Mouse (Mus musculus): ENCODE measurements around the gene Ldha.

DNA sequence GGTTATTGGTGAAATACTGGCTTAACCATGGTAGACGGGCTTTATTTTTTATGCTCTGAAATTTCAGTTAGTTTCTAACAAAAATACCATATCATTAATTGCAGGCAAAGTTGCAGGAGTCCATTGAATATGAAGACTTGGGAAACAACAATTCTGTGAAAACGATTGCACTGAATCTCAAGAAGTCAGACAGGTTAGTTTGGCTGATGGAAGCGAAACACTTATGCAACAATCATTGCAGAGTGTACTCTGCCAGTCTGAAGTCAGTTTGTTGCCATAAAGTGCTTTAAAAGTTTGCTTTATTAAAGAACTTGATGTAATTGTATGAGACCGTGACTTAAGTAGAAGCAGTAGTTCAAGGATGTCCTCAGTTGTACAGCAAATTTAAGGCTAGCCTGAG lies 27.3 kb upstream of the Ldha start:
- no peak for TF ChIP-seq CTCF (IDR thresholded peaks at IDR 0.05; ENCODE audit: control insufficient read depth, insufficient read depth, low read length)
- no peak for TF ChIP-seq POLR2A (IDR thresholded peaks at IDR 0.05; ENCODE audit: borderline replicate concordance, control insufficient read depth, low read depth, low read length)

Measured in bone marrow, adult 2 months (tissue).